Mouse (Mus musculus) kidney, adult 2 months (tissue): ENCODE measurements around the gene Scn10a.

Experiments
- CTCF ChIP-seq: fragments of 200-500 bp; conservative IDR thresholded peaks from 2 replicates; pipeline ENCODE4 v1.5.1; 2011; ENCODE audit warnings: low read depth, mild to moderate bottlenecking, control low read depth, low read length, moderate library complexity, mixed read lengths; ENCODE audit not compliant: insufficient read depth, insufficient read length
- POLR2A ChIP-seq: fragments of 200-500 bp; IDR thresholded peaks from one replicate; pipeline ENCODE4 v1.6.1; 2011; ENCODE audit warnings: low read depth, low read length, control low read depth

DNA sequence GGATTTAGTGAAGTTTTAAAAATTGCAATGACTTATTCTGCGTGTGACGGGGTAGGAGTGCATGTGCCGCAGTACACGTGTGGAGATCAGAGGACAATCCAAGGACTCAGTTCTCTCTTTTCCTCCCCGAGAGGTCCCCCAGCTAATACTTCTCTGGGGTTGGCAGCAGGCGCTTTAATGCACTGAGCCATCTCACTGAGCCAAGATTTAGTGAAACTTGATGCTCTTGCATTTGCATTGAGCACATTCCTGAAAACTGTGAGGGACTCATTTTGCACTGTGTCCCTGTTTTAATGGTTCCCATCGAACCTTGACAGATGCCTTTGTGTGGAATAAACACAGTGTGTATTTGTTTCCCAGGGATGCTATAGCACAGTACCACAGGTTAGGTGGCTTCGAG, 114.5 kb downstream of the Scn10a start:
- TF ChIP-seq CTCF (no peak), POLR2A (no peak)
